Mouse (Mus musculus): ENCODE measurements at regions not wholly inside any gene's neighbourhood (a gene's known extent, or its start where the extent isn't known, plus 50 kb on each side); places are given as distances from the start of the nearest gene placed in this dataset.
A peak's percentile ranks its signal among the peaks of the same experiment; 100 is the strongest.

DNA sequence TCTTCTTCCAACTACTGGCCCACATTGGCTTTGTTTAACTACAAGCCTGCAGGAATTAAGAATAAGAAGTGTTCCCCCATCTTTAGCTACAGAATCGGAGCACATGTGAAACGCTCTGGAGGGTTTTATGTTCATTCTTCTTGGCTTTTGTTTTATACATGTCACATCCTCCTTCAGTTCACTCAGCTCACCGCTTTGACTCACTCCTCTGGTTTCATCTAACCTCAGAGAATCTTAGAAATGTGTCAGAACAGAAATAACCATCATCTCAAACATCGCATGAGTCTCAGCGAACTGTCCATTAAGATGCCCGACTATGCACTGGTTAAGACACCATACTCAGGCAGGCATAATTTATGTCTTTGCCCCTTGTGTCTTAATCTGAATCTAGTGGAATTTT is 255.1 kb upstream of the Gm765 start:
- ATAC-seq, result peak; percentile 74

DNA sequence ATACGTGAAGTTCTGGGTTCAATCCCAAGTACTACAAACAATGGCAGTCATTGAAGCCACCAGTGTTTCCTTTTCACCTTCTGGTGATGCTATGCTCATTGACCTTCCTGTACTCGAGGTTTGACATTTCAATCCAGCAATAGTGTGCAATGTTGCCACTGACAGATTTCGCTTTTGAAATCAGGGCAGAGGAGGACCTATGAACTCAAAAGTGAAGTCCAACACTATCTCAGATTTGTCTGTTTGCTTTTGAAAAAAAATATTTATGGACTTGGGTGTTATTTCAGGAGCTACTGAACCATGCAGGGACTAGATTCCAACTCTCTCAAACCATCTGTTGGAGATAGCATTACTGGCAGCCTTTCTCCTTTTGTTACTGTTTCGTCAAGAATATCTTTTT is 248.4 kb upstream of the Gm765 start:
- no peak for ATAC-seq

DNA sequence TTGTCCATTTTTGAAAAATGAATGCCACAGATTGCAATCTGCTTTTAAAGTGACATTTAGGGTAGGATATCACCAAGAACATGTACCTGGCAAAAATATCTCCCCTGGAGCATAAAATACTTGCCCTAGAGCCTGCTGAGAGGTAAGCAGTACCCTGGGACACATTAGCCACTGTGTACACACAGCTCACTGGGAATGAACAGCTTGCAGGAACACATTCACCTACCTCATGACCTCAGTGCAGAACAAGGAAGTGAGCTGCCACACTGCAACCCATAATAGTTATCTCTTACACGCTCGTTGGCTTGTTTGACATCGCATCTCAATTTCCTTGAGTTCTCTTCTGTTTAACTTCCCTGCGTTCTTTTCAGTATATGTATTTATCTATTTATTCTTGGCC is 246.4 kb upstream of the Gm765 start:
- ATAC-seq, result no peak

DNA sequence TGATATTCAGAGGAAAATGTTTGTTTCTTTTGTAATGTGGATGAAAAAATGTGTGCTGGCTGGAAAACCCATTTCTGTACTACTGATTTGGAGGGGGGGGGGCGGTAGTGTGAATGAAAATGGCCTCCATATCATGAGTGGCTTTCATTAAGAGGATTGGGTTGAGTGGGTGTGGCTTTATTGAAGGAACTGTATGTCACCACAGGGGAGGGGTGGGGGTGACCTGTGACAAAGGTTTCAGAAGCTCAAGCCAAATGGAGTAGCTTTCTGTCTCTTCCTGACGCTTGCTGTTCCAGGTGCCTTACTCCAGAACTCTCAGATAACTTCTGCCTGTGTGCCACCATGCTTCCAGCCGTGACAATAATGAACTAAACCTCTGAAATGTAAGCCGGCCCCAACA is 242.0 kb upstream of the Gm765 start:
- ATAC-seq, result no peak

DNA sequence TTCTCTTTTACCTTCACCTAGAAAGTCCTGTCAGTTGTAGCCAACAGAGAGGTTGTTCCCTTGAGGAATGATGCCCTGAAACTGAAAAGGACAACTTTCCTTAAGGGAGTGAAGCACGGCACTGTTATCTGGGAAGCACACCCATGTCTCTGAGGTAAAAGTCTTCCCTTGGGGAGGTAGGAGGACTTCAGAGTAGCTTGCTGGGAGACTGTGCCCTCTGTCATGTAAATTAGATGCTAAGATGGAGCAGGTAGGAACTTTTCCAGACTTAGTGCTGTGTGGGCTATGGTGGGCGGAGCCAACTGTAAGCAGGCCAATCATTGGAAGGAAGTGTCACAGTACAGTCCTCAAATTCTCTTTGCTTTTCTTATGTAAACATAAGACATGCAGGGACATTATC is 240.3 kb upstream of the Gm765 start:
- no peak for ATAC-seq

DNA sequence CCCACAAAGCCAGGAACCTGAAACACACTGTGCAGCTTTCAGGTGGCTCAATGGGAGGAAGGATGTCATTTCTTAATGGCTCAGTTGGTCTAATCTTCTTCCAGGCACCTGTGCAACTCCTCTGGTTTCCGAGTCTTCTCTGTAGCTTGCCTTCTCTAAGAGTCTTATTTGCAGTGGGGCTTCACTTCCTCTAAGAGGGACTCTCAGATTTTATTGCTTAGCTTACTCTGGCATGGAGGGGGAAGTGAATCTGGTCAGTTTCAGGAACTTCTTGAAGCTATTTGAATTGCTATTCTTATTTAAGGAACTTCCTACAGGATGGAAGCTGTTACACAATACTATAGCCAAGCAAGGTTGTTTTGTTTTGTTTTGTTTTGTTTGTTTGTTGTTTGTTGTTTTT is 232.7 kb upstream of the Gm765 start:
- no peak for ATAC-seq

DNA sequence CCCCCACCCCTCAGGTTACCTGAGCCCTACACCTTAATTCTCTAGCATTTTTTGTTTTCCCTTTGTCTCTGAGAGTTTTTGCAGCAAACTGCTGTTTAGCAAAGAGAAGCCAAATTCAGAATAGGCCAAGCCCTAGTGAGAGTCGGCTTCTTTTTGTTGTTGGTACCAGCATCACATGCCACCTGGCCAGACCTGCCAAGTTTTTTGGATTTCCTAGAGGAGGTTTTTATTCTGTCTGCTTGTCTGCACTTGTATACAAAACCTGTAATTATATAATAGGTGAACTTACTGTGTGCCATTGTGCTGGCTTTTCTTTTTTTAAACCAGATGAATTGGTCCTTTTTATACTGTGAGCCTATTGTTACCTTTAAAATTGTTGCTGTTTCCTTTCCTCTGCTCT is 213.1 kb upstream of the Gm765 start:
- ATAC-seq, result no peak

DNA sequence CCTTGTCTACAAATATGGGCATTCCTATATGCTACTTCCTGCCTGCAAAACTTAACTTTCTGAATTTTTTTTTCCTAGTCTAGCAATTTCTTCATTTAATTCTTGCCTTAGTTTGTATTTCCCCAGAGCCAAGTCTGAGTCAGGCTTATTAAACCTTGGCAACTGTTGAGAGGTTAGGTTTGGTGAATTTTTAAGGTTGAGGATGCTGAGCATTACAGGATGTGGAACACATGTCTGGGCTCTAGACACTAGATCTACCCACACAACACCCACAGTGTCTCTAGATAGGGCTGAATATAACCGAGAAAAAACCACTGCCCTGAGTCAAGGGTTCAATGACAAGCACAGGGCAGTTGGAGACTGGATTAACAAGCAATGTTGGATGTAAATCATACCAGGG is 211.4 kb upstream of the Gm765 start:
- ATAC-seq, result peak; percentile 81

DNA sequence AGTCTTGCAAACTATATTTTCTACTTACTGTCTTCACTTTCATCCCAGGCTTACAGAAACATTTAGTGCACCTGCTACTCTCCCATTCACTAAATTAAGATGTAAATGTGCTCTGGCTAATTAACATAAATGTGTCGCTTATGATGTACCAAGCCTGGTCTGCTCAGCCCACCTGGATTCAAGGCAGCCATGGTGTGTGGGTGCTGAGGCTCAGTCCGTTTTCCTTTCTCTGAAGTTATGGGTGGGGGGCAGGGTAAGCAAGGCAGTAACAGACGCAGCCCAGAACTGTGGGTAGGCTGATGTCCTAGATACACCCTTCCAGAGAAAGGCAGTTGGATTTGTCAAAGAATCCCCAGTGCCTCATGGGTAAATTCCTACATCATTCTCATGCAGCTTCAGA is 209.2 kb upstream of the Gm765 start:
- ATAC-seq, result no peak

DNA sequence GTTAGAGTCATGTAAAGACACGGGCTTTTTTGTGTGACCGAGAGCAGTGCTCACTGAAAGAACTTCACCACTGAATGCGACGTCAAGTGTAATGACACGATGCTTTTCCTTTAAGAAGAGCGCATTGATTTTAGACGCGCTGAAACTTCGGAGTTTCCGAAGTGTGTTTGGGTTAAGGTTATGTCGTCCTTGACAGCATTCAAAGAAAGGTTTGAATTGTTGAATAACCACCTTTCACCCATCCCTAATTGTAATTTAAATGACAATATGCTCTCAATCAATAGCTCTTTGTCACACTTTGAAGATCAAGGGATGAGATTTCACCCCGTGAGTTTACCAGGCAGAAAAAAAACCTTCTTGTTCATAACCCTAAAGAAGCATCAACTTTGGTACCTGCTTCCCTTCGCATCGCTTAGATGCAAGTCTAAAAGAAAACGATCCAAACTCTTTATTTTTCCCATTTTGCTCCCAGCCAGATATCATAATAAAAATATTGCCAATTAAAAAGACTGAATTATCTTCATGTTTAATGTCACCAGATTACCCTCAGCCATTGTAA is 184.4 kb upstream of the Gm765 start:
- ATAC-seq, result no peak

DNA sequence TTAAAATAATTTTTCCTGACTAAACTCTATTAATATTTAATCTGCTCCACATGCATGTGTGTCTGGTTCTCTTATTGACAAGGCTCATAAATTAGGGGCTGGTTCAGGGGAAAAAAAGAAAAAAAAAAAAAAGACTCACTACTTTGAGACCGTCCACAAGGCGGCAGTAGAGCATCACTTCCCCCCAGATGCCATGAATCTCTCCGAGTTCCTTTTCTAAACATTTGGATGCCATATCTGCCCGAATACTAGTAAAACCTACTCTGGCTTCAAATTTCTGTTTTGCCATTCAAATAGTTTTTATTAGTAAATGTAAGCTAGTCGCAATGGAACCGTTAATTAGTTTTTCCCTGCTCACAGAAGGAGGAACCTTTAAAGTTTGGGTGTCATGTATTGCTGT is 182.7 kb upstream of the Gm765 start:
- ATAC-seq, result peak; percentile 43

DNA sequence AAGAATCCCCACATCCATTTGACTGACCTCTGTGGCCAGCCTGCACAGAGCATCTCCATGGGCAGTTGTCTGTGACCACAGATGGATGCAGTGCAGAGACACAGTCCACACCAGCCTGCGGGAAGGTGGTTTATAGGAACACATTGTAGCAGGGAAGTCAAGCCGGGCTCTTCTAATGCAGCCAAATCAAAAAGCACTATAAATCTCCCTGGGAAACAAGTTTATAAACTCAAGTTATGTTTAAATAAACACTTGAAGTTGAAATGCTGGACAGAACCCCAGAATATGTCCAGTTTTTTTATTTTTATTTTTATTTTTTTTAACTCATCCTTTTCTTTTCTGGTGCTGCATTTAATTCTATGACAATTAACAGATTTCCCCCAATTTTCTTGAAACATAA is 182.1 kb upstream of the Gm765 start:
- ATAC-seq, result no peak

DNA sequence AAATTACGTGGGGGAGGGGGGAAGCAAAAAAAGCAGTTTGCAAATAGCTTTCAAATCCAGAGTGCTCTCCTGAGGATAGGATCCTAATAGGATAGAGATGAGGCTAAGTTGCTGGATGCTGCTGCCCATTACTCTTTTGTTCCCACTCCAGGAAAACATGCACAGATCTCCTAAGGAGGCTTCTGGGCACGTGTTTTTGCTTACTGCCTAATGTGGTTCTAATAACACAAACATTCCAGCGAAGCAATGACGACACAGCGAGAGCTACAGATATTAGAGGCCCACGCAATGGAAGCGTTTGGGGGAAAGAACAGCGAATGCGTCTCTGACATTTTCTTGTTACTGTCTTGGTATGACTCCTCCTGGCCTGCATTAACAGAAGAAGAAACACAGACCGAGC is 179.0 kb upstream of the Gm765 start:
- no peak for ATAC-seq

DNA sequence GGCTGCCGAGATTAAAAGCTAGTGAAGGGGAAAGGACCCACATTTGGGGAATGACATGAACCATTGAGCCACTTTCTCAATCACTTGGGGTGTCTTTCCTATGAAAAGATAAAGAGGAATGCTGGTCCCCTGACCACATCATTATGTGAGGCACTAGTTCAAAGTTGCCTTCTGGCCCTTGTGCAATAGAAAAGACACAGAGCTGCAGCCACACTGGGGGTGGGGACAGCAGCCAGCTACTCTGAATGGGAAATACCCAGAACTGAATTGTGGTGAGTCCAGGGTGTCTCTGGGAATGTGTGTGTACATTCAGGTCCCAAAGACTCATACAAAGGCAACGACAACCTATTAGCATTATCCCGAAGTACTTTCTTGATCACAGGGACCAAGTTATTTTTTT is 172.3 kb upstream of the Gm765 start:
- no peak for ATAC-seq

DNA sequence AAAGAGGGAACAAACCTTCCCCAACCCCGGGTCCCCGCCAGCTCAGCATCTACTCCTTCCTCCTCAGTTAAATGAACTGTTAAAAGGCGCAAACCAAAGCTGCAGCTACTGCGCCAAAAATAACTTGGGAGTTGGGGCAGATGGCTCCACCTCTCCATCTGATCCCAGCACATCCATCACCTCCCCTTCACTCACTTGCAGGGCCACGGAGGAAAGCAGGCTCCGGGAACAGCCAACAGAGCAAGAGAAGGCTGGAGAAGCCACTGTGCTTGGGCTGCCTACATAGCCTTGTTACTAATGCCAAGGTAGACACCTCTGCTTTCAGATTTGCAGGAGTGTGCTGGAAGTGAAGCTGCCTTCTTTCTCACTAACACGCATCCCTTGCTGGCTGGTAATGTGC is 171.8 kb upstream of the Gm765 start:
- ATAC-seq, result no peak

DNA sequence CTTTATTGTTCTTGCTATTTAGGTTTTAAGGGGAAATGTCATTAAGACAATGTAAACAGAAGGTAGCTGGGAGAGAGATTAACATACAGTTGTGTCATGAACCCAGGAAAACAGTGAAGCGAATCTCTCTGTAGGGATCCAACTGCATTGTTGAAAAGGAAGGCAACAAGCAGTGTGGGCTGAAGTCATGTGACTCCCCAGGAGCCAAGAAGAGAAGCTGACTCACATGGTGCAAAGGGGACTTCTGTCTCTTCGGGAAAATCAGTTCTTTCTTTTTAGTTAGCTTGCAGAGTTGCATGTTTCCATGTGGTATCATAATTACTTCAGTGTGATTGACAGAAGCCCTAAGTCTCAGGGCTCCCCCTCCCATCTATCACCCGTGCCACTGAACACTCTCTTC is 170.7 kb upstream of the Gm765 start:
- ATAC-seq, result no peak

DNA sequence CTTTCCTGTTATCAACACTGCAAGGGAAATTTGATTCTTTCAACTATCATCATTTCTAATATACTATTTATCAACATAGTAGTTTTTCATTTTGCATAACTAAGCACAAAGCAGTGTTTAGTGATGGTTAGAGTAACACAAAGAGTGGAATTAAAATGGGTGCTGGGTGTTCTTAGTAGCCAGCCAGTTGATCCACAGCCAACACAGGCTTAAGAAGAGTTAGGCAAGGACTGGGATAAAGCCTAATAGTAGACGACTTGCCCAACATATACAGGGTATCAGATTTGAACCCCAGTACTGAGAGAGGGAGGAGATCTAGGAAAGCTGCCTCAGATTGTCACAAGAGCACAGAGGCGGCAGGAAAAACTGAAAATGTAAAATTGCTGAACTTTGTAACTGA is 160.2 kb upstream of the Gm765 start:
- ATAC-seq, result no peak

DNA sequence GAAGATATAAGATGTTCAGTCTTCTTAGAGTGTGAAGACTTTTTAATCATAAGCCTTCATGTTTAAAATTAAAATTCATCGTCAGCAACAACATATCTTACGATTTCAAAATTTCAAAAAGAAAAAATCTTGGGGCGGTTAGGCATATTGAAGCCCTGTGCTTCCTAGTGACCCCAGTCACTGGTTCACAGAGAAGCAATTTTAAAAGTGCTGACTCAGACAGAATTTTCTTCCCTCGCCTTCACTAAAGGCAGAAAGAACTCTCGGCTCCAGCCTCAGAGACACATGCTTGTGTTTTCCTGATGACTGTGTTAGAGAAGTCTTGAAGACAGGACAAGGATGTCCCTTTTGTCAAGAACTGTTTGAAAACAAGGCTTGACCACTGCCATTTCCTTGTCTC is 157.2 kb upstream of the Gm765 start:
- ATAC-seq, result no peak

DNA sequence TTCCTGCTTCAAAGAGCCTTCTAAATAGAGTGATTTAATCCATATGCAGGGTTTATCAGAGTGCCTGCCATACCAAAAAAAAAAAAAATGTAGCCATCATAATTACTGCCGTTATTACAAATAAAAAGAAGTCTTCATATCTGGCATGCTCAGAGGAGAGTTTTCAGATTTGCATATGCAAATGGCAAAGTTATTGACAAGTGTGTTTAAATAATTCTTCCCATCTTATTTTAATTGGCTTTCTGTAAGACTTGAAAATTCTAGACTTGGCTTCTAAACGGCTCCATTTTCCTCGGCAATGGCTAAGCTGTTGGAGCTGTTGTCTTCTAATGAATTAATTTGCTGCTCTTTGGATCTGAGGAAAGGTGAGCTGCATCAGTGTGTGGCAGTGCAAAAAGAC is 144.1 kb upstream of the Gm765 start:
- no peak for ATAC-seq

DNA sequence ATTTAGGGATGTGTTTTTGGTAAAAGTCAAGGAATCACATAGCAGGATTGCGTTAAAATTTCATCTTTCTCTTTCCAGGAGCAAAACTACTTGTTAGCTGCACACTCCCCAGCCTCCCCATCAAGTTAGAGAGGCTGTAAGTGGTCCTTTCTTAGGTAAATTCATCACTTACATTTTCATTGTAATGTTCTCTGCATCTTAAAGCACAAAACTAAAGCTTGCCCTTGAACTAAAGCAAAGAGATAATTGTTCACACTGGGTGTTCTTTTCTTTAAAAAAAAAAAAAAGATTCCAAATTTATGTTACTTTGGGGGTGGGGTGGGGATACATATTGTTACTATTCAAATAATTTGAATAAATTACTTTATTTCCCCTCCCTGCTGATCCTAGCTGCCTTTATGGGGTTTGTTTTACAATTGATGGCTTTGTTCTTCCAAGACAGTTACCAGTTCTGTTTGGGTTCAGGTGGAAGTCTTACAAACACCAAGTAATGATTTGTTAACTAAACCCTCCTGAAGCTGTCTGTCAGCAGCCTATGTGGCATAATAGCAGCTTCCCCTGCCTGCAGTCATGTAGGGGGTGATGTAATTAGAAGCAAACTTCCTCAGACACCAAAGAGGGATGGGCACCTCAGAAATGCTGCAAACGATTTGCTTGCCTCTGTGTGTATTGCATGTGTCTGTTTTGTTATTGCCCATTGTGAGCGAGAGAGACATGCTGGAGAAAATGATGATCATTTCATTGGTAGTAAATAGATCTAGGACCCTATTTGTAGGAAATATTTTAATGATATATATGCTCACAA is 141.0 kb upstream of the Gm765 start:
- no peak for ATAC-seq

DNA sequence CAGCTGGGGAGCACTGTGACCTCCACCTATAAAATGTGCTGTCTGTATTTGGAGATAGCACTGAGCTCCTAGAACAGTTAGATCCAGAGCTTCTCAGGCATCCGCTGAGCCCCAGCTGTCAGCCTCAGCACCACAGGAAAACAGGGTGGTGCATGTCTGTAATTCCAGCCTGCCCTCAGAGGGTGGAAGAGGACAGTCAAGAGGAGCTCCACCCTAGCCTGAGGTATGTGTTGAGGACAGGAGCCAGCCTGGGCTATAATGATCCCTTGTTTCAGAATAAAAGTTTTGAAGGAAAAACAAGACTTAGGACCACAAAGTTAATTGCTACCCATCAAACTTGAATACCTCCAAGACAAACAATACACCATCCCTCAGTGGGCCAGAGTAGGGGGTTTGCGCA is 139.8 kb upstream of the Gm765 start:
- no peak for ATAC-seq

DNA sequence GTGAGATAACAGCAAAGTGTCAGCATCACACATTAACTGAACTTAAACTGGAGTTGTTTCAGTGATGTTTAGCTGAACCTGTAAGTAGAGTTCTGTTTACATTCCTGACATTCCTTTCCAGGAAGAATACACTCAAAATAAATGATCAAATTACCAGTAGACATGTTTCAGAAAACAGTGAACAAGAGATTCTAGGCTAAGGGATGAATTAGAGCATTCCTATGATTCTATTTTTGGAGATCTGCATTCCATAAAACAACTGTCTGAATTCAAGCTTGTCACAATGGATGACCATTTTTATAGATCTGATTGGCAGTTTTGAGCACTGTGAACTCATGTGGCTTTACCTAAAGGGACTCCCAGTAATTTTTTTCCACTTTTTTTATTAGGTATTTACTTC is 125.0 kb upstream of the Gm765 start:
- ATAC-seq, result no peak

DNA sequence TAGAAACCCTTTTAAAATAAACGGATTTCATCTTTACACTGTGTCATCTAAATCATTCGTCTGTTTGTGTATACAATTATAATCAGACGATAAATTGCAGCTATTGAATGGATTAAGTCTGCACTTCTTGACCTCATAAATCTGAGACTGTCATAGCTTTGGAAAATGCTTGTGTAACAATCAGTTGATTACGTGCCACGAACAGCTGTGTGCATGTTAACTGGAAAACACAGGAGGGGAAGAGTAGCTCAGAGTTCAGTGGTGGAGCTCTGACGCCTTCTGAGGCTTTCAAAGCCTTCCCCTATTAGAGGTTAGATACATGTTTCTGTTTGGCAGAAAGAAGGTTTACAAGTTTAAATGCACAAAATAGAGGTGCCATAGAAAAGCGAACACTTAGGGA is 109.7 kb upstream of the Gm765 start:
- no peak for ATAC-seq

DNA sequence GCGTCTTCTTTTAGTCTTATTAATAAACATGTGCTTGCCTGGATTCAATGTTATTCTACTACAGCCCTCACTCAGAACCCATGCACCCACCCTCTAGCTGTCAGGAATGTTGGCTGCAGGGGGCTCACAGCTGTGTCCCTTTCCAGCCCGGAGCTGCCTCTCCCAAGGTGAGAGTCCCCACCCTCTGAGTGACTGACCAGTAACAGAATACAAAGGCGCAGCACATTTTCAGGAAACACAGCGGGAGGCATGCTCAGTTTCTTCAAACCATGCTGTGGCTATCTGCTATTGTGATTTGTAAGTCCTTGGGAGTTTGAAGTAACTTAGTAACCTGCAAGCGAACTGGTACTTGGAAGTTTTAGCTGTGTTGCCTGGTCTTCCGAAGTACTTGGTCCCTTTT is 93.1 kb upstream of the Gm765 start:
- ATAC-seq, result no peak

DNA sequence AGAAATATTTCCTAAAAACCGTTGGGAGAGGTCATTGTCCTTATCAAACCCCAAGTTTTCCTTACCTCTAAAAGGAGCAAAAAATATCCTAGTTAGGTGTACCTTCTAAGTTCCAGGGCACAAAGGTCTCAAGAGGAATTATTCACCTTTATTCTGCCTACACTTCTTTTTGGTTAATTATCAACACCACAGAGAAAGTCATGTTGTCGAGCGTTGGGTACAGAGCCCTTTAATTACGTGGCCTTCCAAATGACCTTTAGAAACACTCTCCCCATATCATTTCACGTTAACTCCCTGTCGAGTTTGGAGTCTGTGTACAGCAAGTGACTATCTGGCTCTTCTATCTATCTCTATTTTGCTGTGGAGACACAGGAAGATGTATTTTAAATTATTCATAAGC is 90.7 kb upstream of the Gm765 start:
- ATAC-seq, result no peak
